Mouse (Mus musculus) lung, postnatal 36 days (tissue): Measurements from ENCODE around the gene As3mt.
A peak's percentile ranks its signal among the peaks of the same experiment; 100 is the strongest.
"Not testable (repeated sequence)": the region's sequence is repeated elsewhere in the genome, so short reads cannot be mapped to it uniquely, and the experiment has no call there.

Experiments used
- DNase-seq: peaks from one replicate; pipeline ENCODE4 v3.0.0; 2022; ENCODE audit warnings: mixed read lengths

The As3mt gene

GRCm38 (mm10) chr19:46756221-46756620 lies 49.0 kb downstream of the As3mt start:
- no peak for DNase-seq

- peak; percentile 7 for DNase-seq
These were observed 51.8 kb downstream of the As3mt start for GRCm38 (mm10) chr19:46759096-46759495.

GRCm38 (mm10) chr19:46759909-46760308 lies 52.7 kb downstream of the As3mt start:
- not testable (repeated sequence) for DNase-seq

- peak; percentile 94 for DNase-seq
These were observed 53.3 kb downstream of the As3mt start for GRCm38 (mm10) chr19:46760375-46761160.

GRCm38 (mm10) chr19:46761247-46761946 lies 54.1 kb downstream of the As3mt start, which contains the start of gene Cnnm2:
TSS of gene Cnnm2 (plus strand) at chr19:46761596.
- peak; percentile 100 for DNase-seq

- DNase-seq, result no peak
These were observed 54.7 kb downstream of the As3mt start for GRCm38 (mm10) chr19:46761971-46762290.

- DNase-seq, result peak; percentile 12
These were observed 55.2 kb downstream of the As3mt start for GRCm38 (mm10) chr19:46762291-46762991.

GRCm38 (mm10) chr19:46762992-46763342 lies 55.7 kb downstream of the As3mt start:
- DNase-seq, result peak; percentile 6

GRCm38 (mm10) chr19:46763356-46763755 lies 56.1 kb downstream of the As3mt start:
- DNase-seq, result no peak

- DNase-seq, result no peak
These were observed 56.9 kb downstream of the As3mt start for GRCm38 (mm10) chr19:46763932-46764762.

GRCm38 (mm10) chr19:46764763-46765117 lies 57.5 kb downstream of the As3mt start:
- no peak for DNase-seq

- DNase-seq, result no peak
These were observed 58.9 kb downstream of the As3mt start for GRCm38 (mm10) chr19:46766125-46766524.

- no peak for DNase-seq
These were observed 62.5 kb downstream of the As3mt start for GRCm38 (mm10) chr19:46769759-46770158.

- DNase-seq, result no peak
These were observed 64.5 kb downstream of the As3mt start for GRCm38 (mm10) chr19:46771801-46772200.

GRCm38 (mm10) chr19:46776391-46776790 lies 69.1 kb downstream of the As3mt start:
- DNase-seq, result no peak

- no peak for DNase-seq
These were observed 69.6 kb downstream of the As3mt start for GRCm38 (mm10) chr19:46776850-46777249.

- DNase-seq, result no peak
These were observed 70.8 kb downstream of the As3mt start for GRCm38 (mm10) chr19:46777928-46778680.

- not testable (repeated sequence) for DNase-seq
These were observed 71.9 kb downstream of the As3mt start for GRCm38 (mm10) chr19:46779130-46779529.

- DNase-seq, result no peak
These were observed 76.8 kb downstream of the As3mt start for GRCm38 (mm10) chr19:46784038-46784437.

- DNase-seq, result peak; percentile 56
These were observed 77.2 kb downstream of the As3mt start for GRCm38 (mm10) chr19:46784502-46784901.

GRCm38 (mm10) chr19:46785633-46786032 lies 78.4 kb downstream of the As3mt start:
- DNase-seq, result no peak

- no peak for DNase-seq
These were observed 82.5 kb downstream of the As3mt start for GRCm38 (mm10) chr19:46789782-46790181.
